Mouse (Mus musculus) spleen, adult 2 months (tissue): ENCODE results near the gene Ewsr1.

ENCODE experiments used
- CTCF ChIP-seq: fragments of 200-500 bp; IDR thresholded peaks from 2 replicates; pipeline ENCODE4 v1.5.1; 2011; ENCODE audit warnings: mild to moderate bottlenecking, inconsistent platforms; ENCODE audit not compliant: insufficient read depth, insufficient read length, insufficient replicate concordance; ENCODE audit errors: extremely low read depth
- POLR2A ChIP-seq: fragments of 200-500 bp; IDR thresholded peaks from 2 replicates; pipeline ENCODE4 v1.6.1; 2011; ENCODE audit warnings: low read depth, low read length, inconsistent platforms

DNA sequence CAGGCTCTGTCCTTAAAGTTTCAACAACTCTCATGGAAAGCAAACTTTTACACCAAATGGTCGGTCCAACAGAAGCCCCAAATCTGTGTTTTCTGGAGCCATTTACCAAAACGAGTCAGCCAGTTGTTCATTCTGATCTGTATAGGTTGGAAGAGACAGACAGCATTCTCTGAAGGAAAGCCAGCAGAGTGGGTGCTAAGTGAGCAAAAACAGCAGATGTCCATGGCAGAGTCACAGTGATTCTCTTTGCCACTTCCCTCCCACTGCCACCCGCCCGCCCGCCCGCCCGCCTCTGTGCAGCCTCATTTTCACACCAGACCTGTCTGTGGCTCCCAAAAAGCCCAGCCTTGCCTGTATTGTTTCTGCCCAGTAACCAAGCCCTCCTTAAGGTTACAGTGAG, 70.8 kb downstream of the Ewsr1 start:
- no peak for TF ChIP-seq CTCF
- no peak for TF ChIP-seq POLR2A
